Mouse (Mus musculus) spleen, postnatal 14 days (tissue): ENCODE measurements around the gene Pim3.

Experiments
- DNase-seq, 2 experiments: peaks; one replicate each; pipeline ENCODE4 v3.0.0; 2021 to 2022; ENCODE audit warnings: low spot score in 2 of 2

Gene Pim3

GRCm38 (mm10) chr15:88837199-88837932 lies 24.6 kb upstream of the Pim3 start:
- no peak for DNase-seq

GRCm38 (mm10) chr15:88837977-88838376 lies 24.0 kb upstream of the Pim3 start:
- DNase-seq, result no peak

- no peak for DNase-seq
Observed at GRCm38 (mm10) chr15:88839271-88839670, 22.7 kb upstream of the Pim3 start.

DNA sequence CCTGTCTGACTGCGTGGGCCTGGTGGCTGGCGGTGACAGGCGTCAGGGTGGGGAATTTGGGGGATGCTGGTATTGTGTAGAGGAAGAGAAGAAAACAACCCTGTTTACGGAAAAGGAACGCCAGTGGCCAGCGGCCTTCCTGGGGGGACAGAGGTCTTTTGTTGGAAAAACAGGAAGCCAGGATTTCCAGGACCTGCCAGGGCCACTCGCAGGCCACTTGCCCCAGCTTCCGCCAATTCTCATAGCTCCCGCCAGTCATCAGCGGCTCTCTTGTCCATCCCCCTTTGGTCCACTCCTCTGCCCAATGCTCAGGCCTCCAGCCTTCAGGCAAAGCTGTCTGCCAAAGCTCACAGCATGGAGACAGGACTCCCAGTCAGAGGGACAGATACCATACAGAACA lies 21.9 kb upstream of the Pim3 start:
- DNase-seq, result no peak

DNA sequence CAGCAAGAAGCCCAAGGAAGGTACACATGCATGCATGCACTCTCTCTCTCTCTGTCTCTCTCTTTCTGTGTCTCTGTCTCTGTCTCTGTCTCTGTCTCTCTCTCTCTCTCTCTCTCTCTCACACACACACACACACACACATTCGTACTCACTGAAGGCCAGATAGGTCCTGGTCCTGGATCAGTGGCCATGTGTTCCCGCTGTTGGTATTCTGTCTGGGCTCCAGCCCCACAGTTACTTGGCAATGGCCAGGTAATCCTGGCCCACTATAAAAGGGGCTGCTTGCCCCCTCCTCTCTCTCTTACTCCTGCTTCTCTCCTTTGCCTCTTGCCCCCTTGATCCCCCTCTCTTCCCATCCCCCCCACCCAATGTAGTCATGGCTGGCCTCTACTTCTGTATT lies 20.8 kb upstream of the Pim3 start:
- DNase-seq, result no peak

DNA sequence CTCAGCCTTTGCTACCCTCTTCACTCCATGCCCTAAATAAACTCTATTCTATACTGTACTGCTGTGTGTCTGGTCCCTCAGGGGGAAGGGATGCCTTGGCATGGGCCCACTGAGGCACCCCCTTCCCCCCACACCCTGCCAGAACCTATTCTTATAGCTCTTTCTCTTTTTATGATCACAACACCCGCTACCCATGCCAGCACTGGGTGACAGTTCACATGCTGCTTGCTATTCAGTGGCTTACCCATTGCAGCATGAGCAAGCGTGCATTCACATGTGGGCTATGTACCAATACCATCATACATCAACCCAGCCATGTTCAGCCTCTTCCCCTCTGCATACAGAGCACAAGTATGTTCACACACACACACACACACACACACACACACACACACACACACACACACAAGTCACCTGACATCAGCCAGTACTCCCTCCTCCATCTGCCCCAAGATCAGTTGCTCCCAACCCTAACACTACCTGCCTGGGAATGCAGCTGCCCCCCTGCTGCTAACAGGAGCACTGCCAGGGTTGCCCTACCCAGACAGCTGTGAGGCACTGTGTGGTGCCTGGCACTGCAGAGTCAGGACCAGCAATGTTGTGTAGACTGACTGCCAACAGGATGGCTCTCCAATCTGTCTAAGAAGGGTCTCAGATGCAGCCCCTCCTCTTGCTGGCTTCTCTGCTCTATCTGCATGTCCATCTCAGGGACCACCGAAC lies 20.2 kb upstream of the Pim3 start:
- DNase-seq, result no peak

GRCm38 (mm10) chr15:88842300-88842673 lies 19.7 kb upstream of the Pim3 start:
- DNase-seq, result no peak

DNA sequence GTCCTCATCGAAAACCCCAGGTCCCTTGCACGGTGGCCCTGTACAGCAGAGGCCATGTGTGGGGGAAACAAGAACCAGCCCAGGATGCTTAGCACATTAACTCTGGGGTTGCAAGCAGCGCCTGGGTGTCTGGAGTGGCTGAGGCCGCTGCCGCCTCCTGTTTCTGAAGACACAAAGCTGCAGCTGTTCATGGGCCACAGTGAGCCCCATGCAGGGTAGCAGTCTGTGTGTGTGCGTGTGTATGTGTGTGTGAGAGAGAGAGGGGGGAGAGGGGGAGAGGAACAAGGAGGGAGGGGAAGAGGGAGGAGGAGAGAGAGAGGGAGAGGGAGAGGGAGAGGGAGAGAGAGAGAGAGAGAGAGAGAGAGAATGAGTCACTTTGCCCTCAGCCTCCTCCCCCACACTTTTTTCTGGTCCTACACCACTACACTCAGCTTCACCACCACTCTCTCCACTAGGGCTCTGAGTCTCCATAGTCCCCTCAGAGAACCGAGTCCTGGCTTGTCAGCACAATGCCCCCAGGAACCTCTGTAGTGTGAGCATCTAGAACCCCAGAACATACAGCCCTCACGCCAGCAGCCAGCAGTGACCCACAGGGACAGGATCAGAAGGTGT lies 18.4 kb upstream of the Pim3 start:
- no peak for DNase-seq

GRCm38 (mm10) chr15:88844966-88845365 lies 17.0 kb upstream of the Pim3 start:
- no peak for DNase-seq

DNA sequence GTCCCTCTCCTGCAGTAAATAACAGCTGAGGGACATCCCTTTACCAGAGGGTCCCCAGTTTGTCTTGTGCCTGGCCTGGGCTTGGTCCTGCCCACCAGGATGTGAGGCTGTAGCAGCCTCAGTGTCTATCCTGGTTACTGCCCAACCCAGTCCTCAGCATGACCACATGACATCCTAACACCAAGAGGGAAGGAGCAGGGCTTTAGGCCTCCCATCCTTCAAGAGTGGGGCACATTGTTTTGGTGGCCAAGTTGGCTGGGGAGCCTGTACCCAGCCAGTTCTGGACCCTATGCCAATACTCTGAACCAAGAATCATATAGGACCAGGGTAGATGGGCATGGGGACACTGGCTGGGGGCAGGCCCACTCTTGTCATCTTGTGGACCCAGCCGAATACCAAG lies 13.3 kb upstream of the Pim3 start:
- no peak for DNase-seq

DNA sequence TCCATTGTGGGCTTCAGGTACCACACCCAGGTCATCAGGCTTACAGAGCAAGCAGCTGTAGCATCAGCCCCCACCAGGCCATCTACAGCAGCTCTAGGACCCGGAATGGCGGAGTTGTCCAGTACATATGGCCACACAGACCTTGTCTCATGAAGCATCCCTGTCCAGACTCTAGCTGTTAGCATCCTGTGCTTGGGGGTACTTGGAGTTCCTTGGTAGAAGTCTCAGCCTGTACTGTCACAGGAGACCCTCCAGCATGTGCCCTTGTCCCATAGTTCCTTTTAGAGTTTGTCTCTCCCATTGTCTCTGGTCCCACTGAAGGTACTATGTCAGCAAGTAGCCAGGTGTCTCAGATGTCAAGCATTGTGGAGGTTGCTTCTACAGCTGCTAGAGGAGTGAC lies 12.4 kb upstream of the Pim3 start:
- no peak for DNase-seq

GRCm38 (mm10) chr15:88850146-88850826 lies 11.7 kb upstream of the Pim3 start:
- no peak for DNase-seq

GRCm38 (mm10) chr15:88851076-88851475 lies 10.9 kb upstream of the Pim3 start:
- DNase-seq, result no peak

DNA sequence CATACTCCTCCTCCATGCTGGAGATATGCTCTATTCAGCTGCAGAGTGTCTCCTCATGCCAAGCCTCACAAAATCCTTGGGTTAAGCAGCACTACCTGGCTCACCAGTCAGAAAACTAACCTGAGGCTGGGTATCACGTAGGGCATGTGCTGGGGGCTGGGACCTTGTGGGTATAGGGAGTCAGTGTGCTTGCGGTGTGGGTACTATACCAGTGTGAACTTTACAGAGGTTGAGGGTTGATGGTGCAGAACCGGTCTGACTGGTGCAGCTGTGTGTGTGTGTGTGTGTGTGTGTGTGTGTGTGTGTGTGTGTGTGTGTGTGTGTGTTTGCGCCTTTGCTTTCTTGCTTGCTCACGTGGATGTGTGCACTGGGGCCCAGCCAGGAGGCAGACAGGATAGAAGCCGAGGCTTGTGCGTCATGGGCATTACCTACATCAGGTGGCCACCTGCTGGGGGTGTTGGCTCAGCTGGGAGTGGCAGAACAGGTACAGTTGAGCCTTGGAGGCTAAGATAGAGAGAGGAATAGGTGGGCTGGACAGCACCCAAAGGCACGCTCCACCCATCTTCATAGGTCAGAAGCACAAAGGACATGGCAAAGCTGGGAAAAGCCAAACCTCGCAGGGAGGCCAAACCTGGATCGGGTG lies 10.4 kb upstream of the Pim3 start:
- DNase-seq, result no peak

DNA sequence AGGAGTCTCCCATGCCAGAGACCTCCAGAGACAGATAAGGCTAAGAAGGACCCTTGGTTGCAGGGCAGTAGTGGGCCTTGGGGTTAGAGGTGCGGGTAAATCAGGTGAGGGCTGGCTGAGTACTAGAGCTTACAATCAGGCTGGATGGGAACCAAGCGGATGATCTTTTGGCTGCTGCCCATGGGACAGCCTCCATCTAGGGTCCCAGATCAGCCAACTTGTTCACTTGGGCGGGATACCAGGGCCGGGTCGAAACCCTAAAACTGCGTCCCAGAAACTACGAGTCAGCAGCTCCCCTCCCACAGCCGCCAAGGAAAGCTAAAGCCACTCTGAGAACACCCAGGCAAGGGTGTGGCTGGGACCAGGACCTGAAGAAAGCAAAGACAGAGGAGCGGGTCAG lies 8.9 kb upstream of the Pim3 start:
- DNase-seq, result no peak

DNA sequence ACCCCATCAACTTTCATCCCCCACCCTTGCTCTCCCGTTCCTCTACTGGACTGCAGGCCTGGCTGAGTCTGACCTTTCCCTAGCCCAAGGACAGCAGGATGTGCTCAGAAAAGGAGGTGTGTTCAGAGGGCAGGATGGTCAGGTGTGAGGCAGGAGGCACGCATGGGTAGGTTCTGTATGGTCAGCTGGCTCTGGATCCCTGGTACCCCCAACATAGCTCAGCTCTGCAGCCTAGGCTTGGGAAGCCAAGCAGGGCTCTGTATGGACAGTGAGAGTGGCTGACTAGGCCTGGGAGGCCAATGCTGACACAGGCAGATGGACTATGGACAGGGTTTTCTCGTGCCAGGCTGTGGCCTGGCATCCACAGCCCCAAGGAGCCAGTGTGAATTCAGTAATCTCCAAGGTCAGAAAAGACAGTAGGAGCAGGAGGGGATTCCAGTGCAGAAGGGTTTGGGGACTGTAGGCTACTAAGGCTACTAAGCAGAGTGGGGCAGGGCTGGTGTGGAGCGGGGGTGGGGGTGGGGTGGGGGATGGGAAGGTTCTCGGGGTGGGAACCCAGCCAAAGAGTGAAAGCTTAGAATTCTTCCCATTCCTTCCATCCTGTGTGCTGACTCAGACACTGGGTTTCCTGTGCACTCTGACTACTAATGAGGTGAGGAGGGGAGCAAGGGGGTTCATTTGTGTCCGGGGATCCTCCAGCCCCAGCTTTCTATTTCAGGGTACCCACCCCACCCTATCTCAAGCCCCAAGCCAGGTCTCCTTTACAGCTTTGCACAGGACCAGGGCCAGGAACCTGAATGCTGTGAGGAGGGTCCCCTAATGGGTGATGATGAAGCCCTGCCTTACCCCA lies 7.6 kb upstream of the Pim3 start:
- no peak for DNase-seq

DNA sequence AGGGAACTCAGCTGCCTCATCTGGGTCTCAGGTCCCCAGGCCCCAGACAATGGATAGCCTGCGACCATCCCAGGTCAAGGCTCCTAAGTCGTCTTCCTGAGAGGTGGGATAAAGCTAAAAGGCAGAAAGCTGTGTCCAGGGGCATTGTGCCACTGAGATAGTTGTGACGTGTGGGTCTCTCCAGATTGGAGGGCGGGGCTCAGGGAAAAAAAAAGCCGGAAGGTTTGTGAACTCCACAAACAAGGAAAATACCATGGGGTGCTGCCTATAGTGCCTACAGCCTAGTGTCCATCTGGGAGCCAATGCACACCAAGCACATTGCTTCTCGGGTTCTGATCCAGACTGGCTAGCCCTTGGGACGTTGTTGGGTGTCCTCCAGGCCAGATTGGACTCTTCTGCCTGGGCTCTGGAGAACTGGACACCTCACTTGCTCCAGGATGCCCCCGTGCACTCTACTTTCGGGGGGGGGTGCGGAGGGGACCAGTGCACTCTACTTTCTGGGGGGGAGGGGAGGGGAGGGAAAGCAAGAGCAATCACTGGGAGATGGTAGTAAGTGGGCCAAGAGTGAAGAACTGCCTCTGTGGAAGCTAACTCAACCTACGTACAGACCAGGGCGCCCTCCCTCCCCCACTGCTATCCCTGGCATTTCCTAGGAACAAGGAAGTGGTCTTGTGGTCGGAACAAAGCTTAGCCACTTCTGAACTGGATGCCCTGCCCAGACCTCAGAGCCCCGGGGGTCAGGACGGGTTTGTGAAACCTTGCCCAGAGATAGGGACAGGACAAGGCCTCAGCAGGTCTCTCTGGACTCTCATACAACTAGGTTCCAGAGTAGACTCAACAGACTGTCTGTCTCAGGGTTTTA lies 6.8 kb upstream of the Pim3 start:
- no peak for DNase-seq

DNA sequence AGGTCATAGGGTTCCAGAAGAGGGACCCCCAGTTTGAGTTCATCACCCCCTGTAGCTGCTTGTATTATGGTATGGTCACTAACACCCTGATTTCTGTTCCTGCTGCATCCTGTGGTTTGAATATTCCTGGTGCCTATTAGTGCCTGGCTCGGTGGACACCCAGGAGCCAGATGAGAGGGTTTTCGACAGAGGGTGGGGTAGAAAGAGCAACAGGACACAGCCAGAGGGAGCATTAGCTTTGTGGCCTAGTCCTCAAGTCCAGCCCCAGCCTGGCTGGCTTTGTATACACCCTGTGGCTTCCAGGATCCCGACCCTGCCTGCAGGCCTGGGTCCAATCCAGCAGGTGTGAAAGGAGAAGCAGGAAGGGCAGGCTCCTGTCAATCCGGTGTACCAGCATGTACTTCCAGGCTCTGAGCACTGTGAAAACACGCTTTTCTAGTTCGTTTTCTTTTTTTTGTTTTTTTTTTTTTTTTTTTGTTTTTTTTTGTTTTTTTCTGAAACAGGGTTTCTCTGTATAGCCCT lies 6.0 kb upstream of the Pim3 start:
- DNase-seq, result no peak

- DNase-seq, result no peak
Observed at GRCm38 (mm10) chr15:88856613-88857012, 5.4 kb upstream of the Pim3 start.

- DNase-seq, result no peak
Observed at GRCm38 (mm10) chr15:88857361-88857760, 4.6 kb upstream of the Pim3 start.
